Mouse (Mus musculus): ENCODE measurements around the gene Lama2. TPM values are rescaled to one million over a fixed set of nuclear protein-coding genes. Genes with fewer than 3 reads are reported as not detected.

Gene Lama2
- polyA plus RNA-seq, 1 experiment from 2014 or later = 4.6 TPM

- Histone ChIP-seq H3K36me3 (no peaks in the 10 kb centered on the region), H3K27ac (no peak overlapping the region), H3K4me3 (replicated peaks) (no peak overlapping the region), H3K4me2 (replicated peaks) (no peak overlapping the region), H3K4me1 (replicated peaks) (no peaks in the 10 kb centered on the region; the same call in 1 of the 2 replicates), H3K27me3 (no peaks in the 10 kb centered on the region), H3K9me3 (no peaks in the 10 kb centered on the region), H3K9ac (replicated peaks) (no peak overlapping the region)
- ATAC-seq = peak; percentile 79
- 45% methylated on average over 3 of the region's 3 CpGs for WGBS
These were observed 110.6 kb downstream of the Lama2 start for GRCm38 (mm10) chr10:27508847-27509459.

GRCm38 (mm10) chr10:27500863-27501262, 118.7 kb downstream of the Lama2 start:
- no peak overlapping the region for H3K27ac ChIP-seq
- H3K4me3 ChIP-seq (replicated peaks) = no peak overlapping the region
- no peaks in the 10 kb centered on the region for H3K4me1 ChIP-seq (replicated peaks)
- no peak for ATAC-seq
- WGBS = 92% methylated on average over 3 of the region's 3 CpGs
- H3K9me3 ChIP-seq = no peaks in the 10 kb centered on the region
- H3K27me3 ChIP-seq = no peaks in the 10 kb centered on the region
- no peak overlapping the region for H3K9ac ChIP-seq (replicated peaks)
- H3K36me3 ChIP-seq = no peaks in the 10 kb centered on the region
- H3K4me2 ChIP-seq (replicated peaks) = no peak overlapping the region

GRCm38 (mm10) chr10:27488452-27488851, 131.1 kb downstream of the Lama2 start:
- H3K4me2 ChIP-seq (replicated peaks) = no peak overlapping the region
- no peaks in the 10 kb centered on the region for H3K9me3 ChIP-seq
- no peaks in the 10 kb centered on the region for H3K4me1 ChIP-seq (replicated peaks)
- no peaks in the 10 kb centered on the region for H3K36me3 ChIP-seq
- H3K4me3 ChIP-seq (replicated peaks) = no peak overlapping the region
- no peak overlapping the region for H3K9ac ChIP-seq (replicated peaks)
- WGBS = 85% methylated on average over 1 of the region's 1 CpGs
- no peak overlapping the region for H3K27ac ChIP-seq
- ATAC-seq = no peak
- no peaks in the 10 kb centered on the region for H3K27me3 ChIP-seq

GRCm38 (mm10) chr10:27484041-27484440, 135.5 kb downstream of the Lama2 start:
- Histone ChIP-seq H3K36me3 (no peaks in the 10 kb centered on the region), H3K27me3 (no peaks in the 10 kb centered on the region), H3K9me3 (no peaks in the 10 kb centered on the region), H3K4me1 (replicated peaks) (no peaks in the 10 kb centered on the region), H3K4me3 (replicated peaks) (no peak overlapping the region), H3K9ac (replicated peaks) (no peak overlapping the region), H3K4me2 (replicated peaks) (no peak overlapping the region), H3K27ac (no peak overlapping the region)
- WGBS = 93% methylated on average over 1 of the region's 1 CpGs
- ATAC-seq = no peak

GRCm38 (mm10) chr10:27475540-27475939, 144.0 kb downstream of the Lama2 start:
- Histone ChIP-seq H3K36me3 (no peaks in the 10 kb centered on the region), H3K27me3 (no peaks in the 10 kb centered on the region), H3K9me3 (no peaks in the 10 kb centered on the region), H3K4me1 (replicated peaks) (no peaks in the 10 kb centered on the region), H3K4me3 (replicated peaks) (no peak overlapping the region), H3K4me2 (replicated peaks) (no peak overlapping the region), H3K9ac (replicated peaks) (no peak overlapping the region), H3K27ac (no peak overlapping the region)
- ATAC-seq = no peak
- 33% methylated on average over 3 of the region's 3 CpGs for WGBS

- Histone ChIP-seq H3K4me3 (replicated peaks) (no peak overlapping the region), H3K9me3 (no peaks in the 10 kb centered on the region), H3K27me3 (no peaks in the 10 kb centered on the region), H3K9ac (replicated peaks) (no peak overlapping the region), H3K4me1 (replicated peaks) (no peaks in the 10 kb centered on the region), H3K36me3 (no peaks in the 10 kb centered on the region), H3K27ac (no peak overlapping the region), H3K4me2 (replicated peaks) (no peak overlapping the region)
- peak; percentile 65; the same call in 1 of the 2 replicates for ATAC-seq
- 64% methylated on average over 1 of the region's 1 CpGs for WGBS
These were observed 151.3 kb downstream of the Lama2 start for GRCm38 (mm10) chr10:27468274-27468673.

- Histone ChIP-seq H3K4me2 (replicated peaks) (no peak overlapping the region), H3K9me3 (no peaks in the 10 kb centered on the region), H3K4me3 (replicated peaks) (no peak overlapping the region), H3K27me3 (no peaks in the 10 kb centered on the region), H3K9ac (replicated peaks) (no peak overlapping the region), H3K36me3 (no peaks in the 10 kb centered on the region), H3K4me1 (replicated peaks) (no peaks in the 10 kb centered on the region), H3K27ac (no peak overlapping the region)
- ATAC-seq = no peak
- WGBS = 75% methylated on average over 5 of the region's 5 CpGs
These were observed 205.7 kb downstream of the Lama2 start for GRCm38 (mm10) chr10:27413583-27414465.

- H3K9ac ChIP-seq (replicated peaks) = no peak overlapping the region
- ATAC-seq = no peak
- no peak overlapping the region for H3K4me3 ChIP-seq (replicated peaks)
- H3K4me1 ChIP-seq (replicated peaks) = no peaks in the 10 kb centered on the region
- H3K27me3 ChIP-seq = no peaks in the 10 kb centered on the region
- WGBS = 87% methylated on average over 1 of the region's 1 CpGs
- H3K27ac ChIP-seq = no peak overlapping the region
- H3K9me3 ChIP-seq = no peaks in the 10 kb centered on the region
- no peak overlapping the region for H3K4me2 ChIP-seq (replicated peaks)
- no peaks in the 10 kb centered on the region for H3K36me3 ChIP-seq
These were observed 228.8 kb downstream of the Lama2 start for GRCm38 (mm10) chr10:27390753-27391152.

- Histone ChIP-seq H3K9me3 (no peaks in the 10 kb centered on the region), H3K27ac (no peak overlapping the region), H3K9ac (replicated peaks) (no peak overlapping the region), H3K36me3 (no peaks in the 10 kb centered on the region), H3K27me3 (no peaks in the 10 kb centered on the region), H3K4me3 (replicated peaks) (no peak overlapping the region), H3K4me2 (replicated peaks) (no peak overlapping the region), H3K4me1 (replicated peaks) (no peaks in the 10 kb centered on the region)
- no peak for ATAC-seq
- 70% methylated on average over 1 of the region's 1 CpGs for WGBS
These were observed 232.0 kb downstream of the Lama2 start for GRCm38 (mm10) chr10:27387531-27387930.

GRCm38 (mm10) chr10:27384636-27385035, 234.9 kb downstream of the Lama2 start:
- Histone ChIP-seq H3K9ac (replicated peaks) (no peak overlapping the region), H3K4me3 (replicated peaks) (no peak overlapping the region), H3K27me3 (no peaks in the 10 kb centered on the region), H3K27ac (no peak overlapping the region), H3K4me2 (replicated peaks) (no peak overlapping the region), H3K9me3 (no peaks in the 10 kb centered on the region), H3K36me3 (no peaks in the 10 kb centered on the region), H3K4me1 (replicated peaks) (no peaks in the 10 kb centered on the region)
- ATAC-seq = no peak
- WGBS = 86% methylated on average over 4 of the region's 4 CpGs

- no peaks in the 10 kb centered on the region for H3K9me3 ChIP-seq
- no peaks in the 10 kb centered on the region for H3K4me1 ChIP-seq (replicated peaks)
- no peaks in the 10 kb centered on the region for H3K27me3 ChIP-seq
- no peak overlapping the region for H3K4me2 ChIP-seq (replicated peaks)
- 47% methylated on average over 2 of the region's 2 CpGs for WGBS
- H3K4me3 ChIP-seq (replicated peaks) = no peak overlapping the region
- ATAC-seq = no peak
- H3K27ac ChIP-seq = no peak overlapping the region
- H3K9ac ChIP-seq (replicated peaks) = no peak overlapping the region
- no peaks in the 10 kb centered on the region for H3K36me3 ChIP-seq
These were observed 236.5 kb downstream of the Lama2 start for GRCm38 (mm10) chr10:27382887-27383609.

GRCm38 (mm10) chr10:27378286-27378685, 241.3 kb downstream of the Lama2 start:
- Histone ChIP-seq H3K27ac (no peak overlapping the region), H3K9ac (replicated peaks) (no peak overlapping the region), H3K4me1 (replicated peaks) (no peaks in the 10 kb centered on the region), H3K9me3 (no peaks in the 10 kb centered on the region), H3K27me3 (no peaks in the 10 kb centered on the region), H3K4me2 (replicated peaks) (no peak overlapping the region), H3K36me3 (no peaks in the 10 kb centered on the region), H3K4me3 (replicated peaks) (no peak overlapping the region)
- 47% methylated on average over 1 of the region's 1 CpGs for WGBS
- ATAC-seq = no peak

Data from midbrain, embryonic 13.5 days (tissue).